Comparison of ENCODE assay signal across 9 mouse cellular contexts in the genomic region with DNA sequence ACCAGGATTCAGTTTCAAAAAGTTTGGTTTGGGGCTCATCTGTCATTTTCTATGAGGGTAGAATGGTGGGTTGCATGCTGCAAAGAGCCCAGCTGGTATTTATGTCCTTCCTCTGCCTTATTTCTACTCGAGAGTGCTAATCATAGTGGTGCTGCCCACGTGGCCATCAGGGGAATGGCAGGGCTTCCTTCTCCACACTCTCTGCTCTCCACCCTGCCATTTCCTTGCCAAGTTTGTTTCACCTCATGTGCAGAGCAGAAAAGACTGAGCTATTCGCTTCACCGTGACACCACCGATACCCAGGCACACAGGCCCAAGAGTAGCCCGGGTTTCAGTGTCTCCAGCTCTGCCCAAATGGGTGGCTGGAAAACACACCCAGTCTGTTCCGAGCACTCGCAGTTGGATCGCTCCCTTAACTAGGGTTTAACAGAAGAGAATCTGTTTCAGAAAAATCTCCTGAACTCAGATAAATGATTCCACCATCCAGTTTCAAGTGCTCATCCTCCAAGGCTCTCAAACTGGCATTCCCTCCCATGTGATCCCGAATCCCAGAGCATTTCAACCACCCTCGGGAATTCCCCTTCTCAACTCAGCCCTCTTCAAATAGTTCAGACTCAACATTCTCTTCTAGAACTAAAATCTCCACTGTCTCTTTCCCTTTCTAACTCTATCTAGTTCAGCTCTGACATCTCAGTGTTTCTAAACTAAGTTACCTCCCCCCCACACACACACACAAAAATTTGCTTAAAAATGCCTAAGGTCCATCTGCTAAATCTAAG.
DNase-seq lines count a peak whose midpoint lies in the region; ATAC-seq and TF ChIP-seq lines count a peak whose summit lies in the region.
"Had no signal": no experiment of that assay in that cellular context is flagged by ENCODE, and none has a peak within 500 bp of the region (broad histone marks: within the 10 kb centered on the region; RNA-seq: fewer than 3 reads in every experiment).

No protein-coding gene starts in this region.

- H3K9ac ChIP-seq in heart, adult 2 months (ENCODE audit: low read depth, low read length): no peak overlapping the region
- H3K9ac ChIP-seq in heart, embryonic 16.5 days (ENCODE audit: low read length): no peak overlapping the region
- no peak overlapping the region for H3K9ac ChIP-seq in stomach, postnatal 0 days (ENCODE audit: low read length)
- H3K9ac ChIP-seq: limb, embryonic 13.5 days had no signal

- intact Hi-C loops in heart, adult 2 months (cut with DNase I): loop anchor here (1.0 kb wide), 1 partner anchor 58 kb away; no protein-coding TSS in a partner anchor
- intact Hi-C loops in heart, postnatal 25 days (cut with DNase I): loop anchor here (5.0 kb wide), 2 partner anchors 56 to 79 kb away; partner anchors contain the start of gene Myo1b

- H3K9me3 ChIP-seq in heart, embryonic 16.5 days (replicated peaks; ENCODE audit: control insufficient read depth, low read length): no peaks in the 10 kb centered on the region
- no peaks in the 10 kb centered on the region for H3K9me3 ChIP-seq in stomach, postnatal 0 days (ENCODE audit: control insufficient read depth, low read length)
- H3K9me3 ChIP-seq: limb, embryonic 13.5 days had no signal

- no peak for TF ChIP-seq POLR2A in heart, adult 2 months (IDR thresholded peaks at IDR 0.05; ENCODE audit: insufficient read depth, low read depth, low read length)

- peak; percentile 59; the same call in 1 of the 2 replicates for TF ChIP-seq EP300 in heart, adult 2 months (IDR thresholded peaks at IDR 0.05; ENCODE audit: insufficient read depth, low read depth, low read length)
- no peak for TF ChIP-seq EP300 in stomach, postnatal 0 days (optimal IDR thresholded peaks at IDR 0.05)

- DNase-seq in heart, adult 2 months: peak in 1 of 2 experiments; percentile 32
- DNase-seq in heart, postnatal 25 days (ENCODE audit: low spot score): no peak
- peak; percentile 14 for DNase-seq in retina, postnatal 1 day
- no peak for DNase-seq in retina, embryonic 14.5 days (ENCODE audit: low spot score)
- peak; percentile 21 for DNase-seq in stomach, postnatal 0 days (ENCODE audit: low spot score)
- no peak for DNase-seq in embryo, embryonic 11 days
- no peak for DNase-seq in thymus, postnatal 25 days

- no peaks in the 10 kb centered on the region for H3K27me3 ChIP-seq in heart, adult 2 months (ENCODE audit: control insufficient read depth, insufficient read depth, low read length)
- no peaks in the 10 kb centered on the region for H3K27me3 ChIP-seq in heart, embryonic 16.5 days (ENCODE audit: control insufficient read depth, insufficient read depth, low read length)
- no peaks in the 10 kb centered on the region for H3K27me3 ChIP-seq in stomach, postnatal 0 days (ENCODE audit: control insufficient read depth, insufficient read depth, low read length)
- H3K27me3 ChIP-seq: limb, embryonic 13.5 days had no signal

- peak overlapping the region; percentile 64 for H3K27ac ChIP-seq in heart, adult 2 months
- peak overlapping the region; percentile 56 for H3K27ac ChIP-seq in heart, embryonic 16.5 days (ENCODE audit: low read length)
- H3K27ac ChIP-seq in stomach, postnatal 0 days (replicated peaks): no peak overlapping the region
- H3K27ac ChIP-seq: limb, embryonic 13.5 days had no signal

- H3K4me3 ChIP-seq in heart, adult 2 months: 0 out of 2 replicates have a peak overlapping the region, but pooled peaks have one; percentile 15
- no peak overlapping the region for H3K4me3 ChIP-seq in heart, embryonic 16.5 days (ENCODE audit: low read length)
- H3K4me3 ChIP-seq in stomach, postnatal 0 days (ENCODE audit: low read depth, low read length): no peak overlapping the region
- H3K4me3 ChIP-seq: limb, embryonic 13.5 days had no signal

- 29% methylated on average over 11 of the region's 11 CpGs for WGBS in heart, adult 2 months
- WGBS in heart, embryonic 16.5 days: 42% methylated on average over 11 of the region's 11 CpGs
- 70% methylated on average over 11 of the region's 11 CpGs for WGBS in stomach, postnatal 0 days

- H3K4me2 ChIP-seq in heart, embryonic 16.5 days (ENCODE audit: low read depth, low read length): no peak overlapping the region
- no peak overlapping the region for H3K4me2 ChIP-seq in stomach, postnatal 0 days (replicated peaks; ENCODE audit: low read depth)
- H3K4me2 ChIP-seq: limb, embryonic 13.5 days had no signal

- no peaks in the 10 kb centered on the region for H3K79me2 ChIP-seq in heart, adult 2 months (replicated peaks; ENCODE audit: control insufficient read depth, insufficient read depth, low read length)

- TF ChIP-seq CTCF in heart, adult 2 months (IDR thresholded peaks at IDR 0.05): peak; percentile 54
- peak; percentile 52 for TF ChIP-seq CTCF in stomach, postnatal 0 days (IDR thresholded peaks at IDR 0.05; ENCODE audit: low read depth)

- H3K4me1 ChIP-seq in heart, adult 2 months (ENCODE audit: control insufficient read depth, insufficient read depth, low read length): peaks cover 23% of the 10 kb centered on the region
- H3K4me1 ChIP-seq in heart, embryonic 16.5 days (ENCODE audit: control insufficient read depth, insufficient read depth, low read length): peaks cover 27% of the 10 kb centered on the region
- no peaks in the 10 kb centered on the region for H3K4me1 ChIP-seq in stomach, postnatal 0 days (replicated peaks; ENCODE audit: control insufficient read depth, insufficient read depth)

- H3K36me3 ChIP-seq in heart, adult 2 months (ENCODE audit: control insufficient read depth, insufficient read depth, low read length): peaks cover 13% of the 10 kb centered on the region
- peaks cover 4% of the 10 kb centered on the region; the same call in 1 of the 2 replicates for H3K36me3 ChIP-seq in heart, embryonic 16.5 days (ENCODE audit: control insufficient read depth, insufficient read depth)
- no peaks in the 10 kb centered on the region for H3K36me3 ChIP-seq in stomach, postnatal 0 days (ENCODE audit: control insufficient read depth, insufficient read depth, low read length)

- peak; percentile 77 for ATAC-seq in heart, embryonic 16.5 days (replicated peaks; ENCODE audit: extremely low read depth, insufficient read depth, low FRiP score)
- peak; percentile 40; the same call in 1 of the 2 replicates for ATAC-seq in stomach, postnatal 0 days (ENCODE audit: low FRiP score, low TSS enrichment)

Comparison
In these comparisons a context has a peak if more than half of its experiments do, and no peak if none do; other contexts are left out.
1. DNase-seq: peak in retina, postnatal 1 day (single experiment) and stomach, postnatal 0 days (single experiment); none in heart, postnatal 25 days (single experiment), retina, embryonic 14.5 days (single experiment), embryo, embryonic 11 days (single experiment) and thymus, postnatal 25 days (single experiment).